Mouse (Mus musculus): ENCODE results near the gene Phf12.
A peak's percentile ranks its signal among the peaks of the same experiment; 100 is the strongest.

The Phf12 gene

GRCm38 (mm10) chr11:77982441-77982905 lies at the start of gene Phf12:
TSS of gene Phf12 (plus strand) at chr11:77982754.
- peak; percentile 100 for DNase-seq (ENCODE audit: low spot score in 2 of 2)

- no peak for DNase-seq (ENCODE audit: low spot score in 2 of 2)
Observed at GRCm38 (mm10) chr11:77934111-77934521, 48.4 kb upstream of the Phf12 start.

- no peak for DNase-seq (ENCODE audit: low spot score in 2 of 2)
Observed at GRCm38 (mm10) chr11:77934568-77935311, 47.8 kb upstream of the Phf12 start.

GRCm38 (mm10) chr11:77936846-77937245 lies 45.7 kb upstream of the Phf12 start:
- DNase-seq (ENCODE audit: low spot score in 2 of 2): no peak

- DNase-seq (ENCODE audit: low spot score in 2 of 2): no peak
Observed at GRCm38 (mm10) chr11:77937649-77938410, 44.7 kb upstream of the Phf12 start.

GRCm38 (mm10) chr11:77942230-77942629 lies 40.3 kb upstream of the Phf12 start:
- DNase-seq (ENCODE audit: low spot score in 2 of 2): no peak

- no peak for DNase-seq (ENCODE audit: low spot score in 2 of 2)
Observed at GRCm38 (mm10) chr11:77947860-77948259, 34.7 kb upstream of the Phf12 start.

GRCm38 (mm10) chr11:77950125-77950685 lies 32.3 kb upstream of the Phf12 start:
- no peak for DNase-seq (ENCODE audit: low spot score in 2 of 2)

- no peak for DNase-seq (ENCODE audit: low spot score in 2 of 2)
Observed at GRCm38 (mm10) chr11:77950797-77951228, 31.7 kb upstream of the Phf12 start.

- DNase-seq (ENCODE audit: low spot score in 2 of 2): no peak
Observed at GRCm38 (mm10) chr11:77953671-77954070, 28.9 kb upstream of the Phf12 start.

- DNase-seq (ENCODE audit: low spot score in 2 of 2): no peak
Observed at GRCm38 (mm10) chr11:77956428-77956827, 26.1 kb upstream of the Phf12 start.

- no peak for DNase-seq (ENCODE audit: low spot score in 2 of 2)
Observed at GRCm38 (mm10) chr11:77958268-77958667, 24.3 kb upstream of the Phf12 start.

- DNase-seq (ENCODE audit: low spot score in 2 of 2): no peak
Observed at GRCm38 (mm10) chr11:77958932-77959331, 23.6 kb upstream of the Phf12 start.

- no peak for DNase-seq (ENCODE audit: low spot score in 2 of 2)
Observed at GRCm38 (mm10) chr11:77960199-77960598, 22.4 kb upstream of the Phf12 start.

GRCm38 (mm10) chr11:77960898-77961297 lies 21.7 kb upstream of the Phf12 start:
- no peak for DNase-seq (ENCODE audit: low spot score in 2 of 2)

GRCm38 (mm10) chr11:77962946-77963345 lies 19.6 kb upstream of the Phf12 start:
- DNase-seq (ENCODE audit: low spot score in 2 of 2): no peak

- no peak for DNase-seq (ENCODE audit: low spot score in 2 of 2)
Observed at GRCm38 (mm10) chr11:77964415-77965095, 18.0 kb upstream of the Phf12 start.

GRCm38 (mm10) chr11:77965101-77966036 lies 17.2 kb upstream of the Phf12 start:
- DNase-seq (ENCODE audit: low spot score in 2 of 2): peak in 1 of 2 experiments; percentile 19

GRCm38 (mm10) chr11:77966037-77966391 lies 16.5 kb upstream of the Phf12 start:
- DNase-seq (ENCODE audit: low spot score in 2 of 2): no peak

GRCm38 (mm10) chr11:77967114-77967513 lies 15.4 kb upstream of the Phf12 start:
- peak; percentile 51 to 67 for DNase-seq (ENCODE audit: low spot score in 2 of 2)

GRCm38 (mm10) chr11:77968786-77969185 lies 13.8 kb upstream of the Phf12 start:
- DNase-seq (ENCODE audit: low spot score in 2 of 2): no peak
